8 mouse cellular contexts compared by ENCODE assay signal in the genomic region with DNA sequence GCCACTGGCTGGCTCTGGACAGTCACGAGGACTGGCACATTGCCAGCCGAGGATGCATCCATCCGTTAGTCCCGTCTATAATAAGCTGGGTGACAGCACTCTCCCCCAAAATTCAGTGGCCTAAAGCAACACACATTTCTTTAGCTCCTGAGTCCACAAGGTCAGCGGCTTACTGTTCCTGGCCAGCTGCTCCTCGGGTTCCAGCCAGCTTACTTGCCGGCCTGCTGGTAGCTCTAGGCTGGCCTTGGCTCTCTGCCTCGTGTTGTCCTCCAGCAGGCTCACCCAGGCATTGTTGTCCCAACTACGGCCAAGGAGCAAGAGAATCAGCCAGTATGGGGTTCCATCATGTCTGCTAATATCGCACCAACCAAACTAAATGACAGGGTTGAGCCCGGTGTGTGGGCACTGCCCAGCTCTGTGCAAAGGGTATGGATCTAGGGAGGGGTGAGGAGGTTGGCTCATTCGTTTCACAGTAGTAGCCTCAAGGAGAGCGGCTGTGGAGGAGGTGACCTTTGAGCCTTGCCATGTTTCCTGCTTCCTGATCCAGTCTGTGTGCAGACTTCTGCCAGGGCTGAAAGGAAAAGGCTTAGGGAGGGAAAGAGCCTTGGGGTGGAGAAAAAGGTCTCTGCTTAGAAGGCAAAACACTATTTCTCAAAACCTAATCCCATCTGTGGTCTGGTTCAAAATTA.
A peak's percentile ranks its signal among the peaks of the same experiment; 100 is the strongest.
DNase-seq lines count a peak whose midpoint lies in the region; ATAC-seq and TF ChIP-seq lines count a peak whose summit lies in the region.
"Had no signal": no experiment of that assay in that cellular context is flagged by ENCODE, and none has a peak within 500 bp of the region (broad histone marks: within the 10 kb centered on the region; RNA-seq: fewer than 3 reads in every experiment).

No protein-coding gene starts in this region.

- no peak for ATAC-seq in midbrain, embryonic 13.5 days
- ATAC-seq in midbrain, embryonic 16.5 days = no peak
- ATAC-seq in midbrain, postnatal 0 days (ENCODE audit: low FRiP score) = no peak
- ATAC-seq in monocyte, adult 5-6 weeks (replicated peaks; ENCODE audit: insufficient number of reproducible peaks, low FRiP score, low TSS enrichment, poor library complexity, severe bottlenecking) = no peak

- peak overlapping the region; percentile 36; the same call in 1 of the 2 replicates for H3K27ac ChIP-seq in midbrain, embryonic 13.5 days
- no peak overlapping the region for H3K27ac ChIP-seq in midbrain, embryonic 16.5 days (ENCODE audit: low read length)
- H3K27ac ChIP-seq in midbrain, postnatal 0 days (ENCODE audit: low read depth, low read length) = no peak overlapping the region
- no peak overlapping the region for H3K27ac ChIP-seq in limb, embryonic 10.5 days
- H3K27ac ChIP-seq: embryonic facial prominence, embryonic 15.5 days had no signal

- H3K36me3 ChIP-seq in midbrain, embryonic 13.5 days = no peaks in the 10 kb centered on the region
- H3K36me3 ChIP-seq in midbrain, embryonic 16.5 days (ENCODE audit: control insufficient read depth, insufficient read depth, low read length) = no peaks in the 10 kb centered on the region
- H3K36me3 ChIP-seq in midbrain, postnatal 0 days (ENCODE audit: insufficient read depth, low read length) = no peaks in the 10 kb centered on the region
- H3K36me3 ChIP-seq in limb, embryonic 10.5 days = no peaks in the 10 kb centered on the region
- H3K36me3 ChIP-seq: embryonic facial prominence, embryonic 15.5 days had no signal

- peaks cover 4% of the 10 kb centered on the region; the same call in 1 of the 2 replicates for H3K27me3 ChIP-seq in midbrain, embryonic 13.5 days
- no peaks in the 10 kb centered on the region; the same call in 1 of the 2 replicates for H3K27me3 ChIP-seq in midbrain, embryonic 16.5 days (ENCODE audit: control insufficient read depth, insufficient read depth, low read depth, low read length)
- peaks cover 3% of the 10 kb centered on the region; the same call in 1 of the 2 replicates for H3K27me3 ChIP-seq in midbrain, postnatal 0 days (ENCODE audit: insufficient read depth, low read length)
- H3K27me3 ChIP-seq in limb, embryonic 10.5 days (ENCODE audit: low read depth, poor library complexity, severe bottlenecking) = peaks cover 12% of the 10 kb centered on the region

- peak; percentile 79 to 87 for DNase-seq in cerebellum, adult 18-20 months
- DNase-seq in heart, postnatal 4 days = peak; percentile 55
- DNase-seq in midbrain, postnatal 0 days (ENCODE audit: low spot score) = peak; percentile 76
- no peak for DNase-seq in limb, embryonic 10.5 days (ENCODE audit: low spot score)

- TF ChIP-seq CTCF in midbrain, postnatal 0 days (IDR thresholded peaks at IDR 0.05) = no peak

- H3K9me3 ChIP-seq in midbrain, embryonic 13.5 days = no peaks in the 10 kb centered on the region
- no peaks in the 10 kb centered on the region for H3K9me3 ChIP-seq in midbrain, embryonic 16.5 days (replicated peaks; ENCODE audit: control insufficient read depth, low read length, poor library complexity, severe bottlenecking)
- H3K9me3 ChIP-seq in midbrain, postnatal 0 days (ENCODE audit: low read length) = no peaks in the 10 kb centered on the region
- no peaks in the 10 kb centered on the region for H3K9me3 ChIP-seq in limb, embryonic 10.5 days (replicated peaks)
- H3K9me3 ChIP-seq: embryonic facial prominence, embryonic 15.5 days had no signal

- no peak overlapping the region for H3K9ac ChIP-seq in midbrain, embryonic 13.5 days (replicated peaks)
- no peak overlapping the region for H3K9ac ChIP-seq in midbrain, embryonic 16.5 days (ENCODE audit: low read depth, low read length)
- no peak overlapping the region for H3K9ac ChIP-seq in midbrain, postnatal 0 days (replicated peaks; ENCODE audit: low read length, poor library complexity, severe bottlenecking)
- H3K9ac ChIP-seq: embryonic facial prominence, embryonic 15.5 days had no signal

- H3K4me2 ChIP-seq in midbrain, embryonic 13.5 days (replicated peaks) = no peak overlapping the region
- H3K4me2 ChIP-seq in midbrain, embryonic 16.5 days (ENCODE audit: low read length) = no peak overlapping the region
- no peak overlapping the region for H3K4me2 ChIP-seq in midbrain, postnatal 0 days (ENCODE audit: low read depth, low read length, poor library complexity, severe bottlenecking)
- H3K4me2 ChIP-seq: embryonic facial prominence, embryonic 15.5 days had no signal

- no peak overlapping the region for H3K4me3 ChIP-seq in midbrain, embryonic 13.5 days (replicated peaks)
- no peak overlapping the region for H3K4me3 ChIP-seq in midbrain, embryonic 16.5 days (ENCODE audit: low read depth, low read length)
- H3K4me3 ChIP-seq in midbrain, postnatal 0 days (ENCODE audit: low read depth, low read length) = no peak overlapping the region
- H3K4me3 ChIP-seq in limb, embryonic 10.5 days = no peak overlapping the region
- H3K4me3 ChIP-seq: embryonic facial prominence, embryonic 15.5 days had no signal

- 80% methylated on average over 13 of the region's 13 CpGs for WGBS in midbrain, embryonic 13.5 days
- 68% methylated on average over 13 of the region's 13 CpGs for WGBS in midbrain, embryonic 16.5 days
- 64% methylated on average over 13 of the region's 13 CpGs for WGBS in midbrain, postnatal 0 days
- WGBS in limb, embryonic 10.5 days = 80% methylated on average over 13 of the region's 13 CpGs

- H3K4me1 ChIP-seq in midbrain, embryonic 13.5 days (replicated peaks) = peaks cover 16% of the 10 kb centered on the region
- H3K4me1 ChIP-seq in midbrain, embryonic 16.5 days (ENCODE audit: control insufficient read depth, insufficient read depth, low read length) = peaks cover 5% of the 10 kb centered on the region
- H3K4me1 ChIP-seq in midbrain, postnatal 0 days (ENCODE audit: insufficient read depth, low read length) = no peaks in the 10 kb centered on the region
- H3K4me1 ChIP-seq in limb, embryonic 10.5 days = peaks cover 25% of the 10 kb centered on the region
- H3K4me1 ChIP-seq: embryonic facial prominence, embryonic 15.5 days had no signal
